Mouse (Mus musculus): ENCODE measurements around the gene Gm21983. TPM values are rescaled to one million over a fixed set of nuclear protein-coding genes. Genes with fewer than 3 reads are reported as not detected.

The Gm21983 gene
- polyA plus RNA-seq, 1 experiment from 2014 or later: 0.34 TPM

DNA sequence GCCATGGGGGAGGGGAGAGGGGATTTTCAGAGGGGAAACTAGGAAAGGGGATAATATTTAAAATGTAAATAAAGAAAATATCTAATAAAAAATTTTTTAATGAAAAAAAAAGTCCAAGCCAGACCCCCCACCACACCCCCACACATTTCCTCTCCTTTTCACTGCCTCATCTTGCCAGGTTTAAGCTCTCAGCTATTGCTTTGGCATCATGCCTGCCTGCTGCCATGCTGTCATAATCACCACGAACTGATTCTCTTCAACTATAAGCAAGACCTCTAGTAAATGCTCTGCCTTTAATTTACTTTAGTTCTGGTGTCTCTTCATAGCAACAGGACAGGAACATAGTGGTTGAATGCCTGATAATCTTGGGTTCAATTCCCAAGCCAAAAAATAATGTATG lies 1.6 kb upstream of the Gm21983 start:
- Histone ChIP-seq H3K4me2 (no peak overlapping the region), H3K4me1 (replicated peaks) (peaks cover 12% of the 10 kb centered on the region), H3K9me3 (replicated peaks) (no peaks in the 10 kb centered on the region), H3K27me3 (replicated peaks) (no peaks in the 10 kb centered on the region), H3K36me3 (peaks cover 46% of the 10 kb centered on the region), H3K4me3 (no peak overlapping the region), H3K9ac (no peak overlapping the region), H3K27ac (ENCODE audit: poor library complexity, severe bottlenecking) (no peak overlapping the region)
- 90% methylated on average over 1 of the region's 1 CpGs for WGBS
- ATAC-seq (ENCODE audit: insufficient number of reproducible peaks, low FRiP score): no peak

- Histone ChIP-seq H3K4me3 (no peak overlapping the region), H3K9ac (no peak overlapping the region), H3K27ac (ENCODE audit: poor library complexity, severe bottlenecking) (no peak overlapping the region), H3K36me3 (peaks cover 31% of the 10 kb centered on the region), H3K27me3 (replicated peaks) (no peaks in the 10 kb centered on the region), H3K4me2 (no peak overlapping the region), H3K9me3 (replicated peaks) (no peaks in the 10 kb centered on the region), H3K4me1 (replicated peaks) (peaks cover 12% of the 10 kb centered on the region)
- WGBS: 66% methylated on average over 5 of the region's 5 CpGs
- ATAC-seq (ENCODE audit: insufficient number of reproducible peaks, low FRiP score): no peak
These were observed 850 bp downstream of the Gm21983 start for GRCm38 (mm10) chr7:27180036-27180435.

- 45% methylated on average over 16 of the region's 16 CpGs for WGBS
- no peak for ATAC-seq (ENCODE audit: insufficient number of reproducible peaks, low FRiP score)
These were observed 1.5 kb downstream of the Gm21983 start for GRCm38 (mm10) chr7:27179217-27179918.

GRCm38 (mm10) chr7:27178324-27179216 lies 2.3 kb downstream of the Gm21983 start, which contains the start of gene Rab4b:
Gene Rab4b (minus strand): TSS chr7:27178896.
- Histone ChIP-seq H3K4me3 (peak within 1 kb of the TSS; percentile 63), H3K4me2 (peak within 1 kb of the TSS; percentile 64), H3K27ac (ENCODE audit: poor library complexity, severe bottlenecking) (peak within 1 kb of the TSS; percentile 83), H3K9me3 (replicated peaks) (no peaks in the 10 kb centered on the region), H3K9ac (peak within 1 kb of the TSS; percentile 57), H3K36me3 (peaks cover 33% of the 10 kb centered on the region), H3K4me1 (replicated peaks) (peaks cover 12% of the 10 kb centered on the region), H3K27me3 (replicated peaks) (no peaks in the 10 kb centered on the region)
- under 1% methylated on average over 53 of the region's 53 CpGs for WGBS
- peak; percentile 98 for ATAC-seq (ENCODE audit: insufficient number of reproducible peaks, low FRiP score)

More at GRCm38 (mm10) chr7:27179217-27179918, 1.5 kb downstream of the Gm21983 start:
- H3K9me3 ChIP-seq (replicated peaks): no peaks in the 10 kb centered on the region
- peak overlapping the region; percentile 63 for H3K4me3 ChIP-seq
- peak overlapping the region; percentile 63 for H3K4me2 ChIP-seq
- H3K27ac ChIP-seq (ENCODE audit: poor library complexity, severe bottlenecking): peak overlapping the region; percentile 63
- H3K4me1 ChIP-seq (replicated peaks): peaks cover 12% of the 10 kb centered on the region
- H3K36me3 ChIP-seq: peaks cover 31% of the 10 kb centered on the region
- H3K27me3 ChIP-seq (replicated peaks): no peaks in the 10 kb centered on the region
- peak overlapping the region; percentile 26; the same call in 1 of the 2 replicates for H3K9ac ChIP-seq

DNA sequence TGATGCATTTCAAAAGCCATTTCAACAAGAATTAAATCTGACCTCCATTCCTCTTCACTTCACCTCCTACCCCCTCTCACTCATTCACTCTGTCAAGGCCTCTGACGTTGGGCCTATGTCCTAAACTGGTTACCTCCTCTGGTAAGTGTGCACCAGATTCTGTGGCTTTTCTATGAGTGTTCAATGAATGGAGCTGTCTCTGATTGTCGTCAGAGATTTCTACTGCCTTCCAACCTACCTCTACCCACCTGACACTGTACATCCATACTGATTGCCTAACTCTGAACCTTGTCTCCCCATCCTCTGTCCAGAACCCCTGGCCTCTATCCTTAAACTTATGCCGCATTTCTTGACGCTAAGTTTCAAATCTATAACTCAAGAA lies 3.0 kb downstream of the Gm21983 start:
- Histone ChIP-seq H3K27me3 (replicated peaks) (no peaks in the 10 kb centered on the region), H3K4me3 (peak overlapping the region; percentile 63), H3K9ac (peak overlapping the region; percentile 57), H3K4me2 (peak overlapping the region; percentile 64), H3K27ac (ENCODE audit: poor library complexity, severe bottlenecking) (peak overlapping the region; percentile 83), H3K9me3 (replicated peaks) (no peaks in the 10 kb centered on the region), H3K36me3 (peaks cover 34% of the 10 kb centered on the region), H3K4me1 (replicated peaks) (peaks cover 12% of the 10 kb centered on the region)
- ATAC-seq (ENCODE audit: insufficient number of reproducible peaks, low FRiP score): no peak
- 23% methylated on average over 4 of the region's 4 CpGs for WGBS

DNA sequence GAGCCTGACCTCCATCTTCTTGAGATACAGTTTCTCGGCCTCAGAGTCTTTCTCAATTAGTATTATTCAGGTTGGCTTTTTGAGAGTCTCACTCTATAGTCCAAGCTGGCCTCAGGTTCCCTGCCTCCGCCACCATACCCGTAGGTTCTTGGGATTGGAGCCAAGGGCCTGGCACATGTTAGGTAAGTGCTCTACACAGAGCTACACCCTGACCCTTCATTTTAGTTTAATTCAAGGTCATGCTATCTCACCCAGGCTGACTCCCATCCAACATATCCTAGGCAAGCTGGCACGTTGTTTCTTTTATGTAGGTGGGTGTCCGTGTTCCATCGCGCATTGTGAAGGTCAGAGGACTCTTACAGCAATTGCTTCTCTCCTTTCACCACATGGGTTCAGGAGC lies 6.0 kb downstream of the Gm21983 start:
- Histone ChIP-seq H3K27me3 (replicated peaks) (no peaks in the 10 kb centered on the region), H3K4me2 (no peak overlapping the region), H3K4me3 (no peak overlapping the region), H3K4me1 (replicated peaks) (peaks cover 12% of the 10 kb centered on the region), H3K27ac (ENCODE audit: poor library complexity, severe bottlenecking) (no peak overlapping the region), H3K9me3 (replicated peaks) (no peaks in the 10 kb centered on the region), H3K9ac (no peak overlapping the region), H3K36me3 (peaks cover 57% of the 10 kb centered on the region)
- ATAC-seq (ENCODE audit: insufficient number of reproducible peaks, low FRiP score): no peak
- WGBS: 92% methylated on average over 7 of the region's 7 CpGs

- Histone ChIP-seq H3K4me3 (no peak overlapping the region), H3K27me3 (replicated peaks) (no peaks in the 10 kb centered on the region), H3K27ac (ENCODE audit: poor library complexity, severe bottlenecking) (no peak overlapping the region), H3K36me3 (peaks cover 57% of the 10 kb centered on the region), H3K4me1 (replicated peaks) (peaks cover 8% of the 10 kb centered on the region), H3K4me2 (no peak overlapping the region), H3K9ac (no peak overlapping the region), H3K9me3 (replicated peaks) (no peaks in the 10 kb centered on the region)
- 90% methylated on average over 15 of the region's 15 CpGs for WGBS
- ATAC-seq (ENCODE audit: insufficient number of reproducible peaks, low FRiP score): no peak
These were observed 6.4 kb downstream of the Gm21983 start for GRCm38 (mm10) chr7:27174496-27174895.

DNA sequence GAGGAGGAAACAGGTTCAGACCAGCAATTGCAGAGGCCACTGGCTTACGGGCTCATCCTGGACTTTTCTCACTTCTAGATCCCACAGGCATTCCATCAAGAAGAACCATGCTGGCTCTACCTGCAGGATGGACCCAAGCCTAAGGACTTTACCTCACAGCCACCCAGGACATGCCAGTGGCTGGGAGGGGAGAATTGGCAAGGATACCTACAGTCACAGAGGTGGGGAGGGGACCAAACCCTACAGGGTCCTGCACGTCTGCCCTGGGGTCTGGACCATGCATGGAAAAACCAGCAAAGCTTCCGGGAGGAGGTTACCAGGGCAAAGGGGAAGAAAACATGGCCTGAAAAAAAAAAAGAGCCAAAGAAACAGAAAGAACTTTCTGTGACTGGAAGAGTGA lies 9.9 kb downstream of the Gm21983 start:
- ATAC-seq (ENCODE audit: insufficient number of reproducible peaks, low FRiP score): no peak
- Histone ChIP-seq H3K9ac (no peak overlapping the region), H3K36me3 (peaks cover 59% of the 10 kb centered on the region), H3K27ac (ENCODE audit: poor library complexity, severe bottlenecking) (no peak overlapping the region), H3K4me2 (no peak overlapping the region), H3K4me1 (replicated peaks) (peaks cover 7% of the 10 kb centered on the region), H3K9me3 (replicated peaks) (no peaks in the 10 kb centered on the region), H3K4me3 (no peak overlapping the region), H3K27me3 (replicated peaks) (no peaks in the 10 kb centered on the region)
- WGBS: 85% methylated on average over 3 of the region's 3 CpGs

- no peak overlapping the region for H3K4me2 ChIP-seq
- no peak overlapping the region for H3K9ac ChIP-seq
- no peak for ATAC-seq (ENCODE audit: insufficient number of reproducible peaks, low FRiP score)
- 94% methylated on average over 5 of the region's 5 CpGs for WGBS
- H3K9me3 ChIP-seq (replicated peaks): no peaks in the 10 kb centered on the region
- peaks cover 31% of the 10 kb centered on the region for H3K4me1 ChIP-seq (replicated peaks)
- H3K27ac ChIP-seq (ENCODE audit: poor library complexity, severe bottlenecking): no peak overlapping the region
- no peak overlapping the region for H3K4me3 ChIP-seq
- H3K36me3 ChIP-seq: peaks cover 50% of the 10 kb centered on the region
- no peaks in the 10 kb centered on the region for H3K27me3 ChIP-seq (replicated peaks)
These were observed 12.5 kb downstream of the Gm21983 start for GRCm38 (mm10) chr7:27168371-27168770.

DNA sequence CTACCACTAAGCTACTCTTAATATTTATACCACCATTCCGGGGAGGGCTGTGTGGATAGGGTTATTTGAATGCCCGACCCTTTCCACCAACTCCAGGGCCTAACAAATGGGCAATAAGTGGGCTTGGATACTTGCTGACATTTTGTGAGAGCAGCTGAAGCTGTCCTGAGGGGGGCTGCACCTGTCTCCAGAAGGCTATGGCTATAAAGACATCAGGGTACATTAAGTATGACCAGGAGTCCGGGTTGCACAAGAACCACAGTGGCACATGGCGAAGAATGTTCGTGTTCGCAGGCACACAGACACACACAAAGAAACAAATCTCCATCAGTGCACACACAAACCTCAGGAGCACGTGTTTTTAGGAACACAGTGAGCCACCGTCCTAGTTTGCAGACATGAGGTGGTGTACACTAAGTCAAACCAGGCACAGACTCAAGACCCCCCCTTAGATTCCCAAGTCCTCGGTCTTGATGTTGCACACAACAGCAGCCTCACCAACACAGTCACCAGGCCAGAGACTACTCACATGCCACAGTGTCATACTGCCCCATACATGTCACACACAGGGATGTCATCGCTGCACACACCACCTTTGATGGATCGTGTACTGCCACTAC lies 13.3 kb downstream of the Gm21983 start:
- WGBS: 74% methylated on average over 11 of the region's 11 CpGs
- peak overlapping the region; percentile 84 for H3K4me2 ChIP-seq
- no peak for ATAC-seq (ENCODE audit: insufficient number of reproducible peaks, low FRiP score)

More for the DNA sequence above, 13.3 kb downstream of the Gm21983 start:
- peak overlapping the region; percentile 99 for H3K27ac ChIP-seq (ENCODE audit: poor library complexity, severe bottlenecking)
- H3K9me3 ChIP-seq (replicated peaks): no peaks in the 10 kb centered on the region
- no peaks in the 10 kb centered on the region for H3K27me3 ChIP-seq (replicated peaks)
- peak overlapping the region; percentile 87 for H3K4me3 ChIP-seq
- H3K4me1 ChIP-seq (replicated peaks): peaks cover 39% of the 10 kb centered on the region
- H3K36me3 ChIP-seq: peaks cover 49% of the 10 kb centered on the region
- peak overlapping the region; percentile 90 for H3K9ac ChIP-seq
